Mouse (Mus musculus) bone marrow macrophage, adult 2 months (primary cell): ENCODE results near the gene Sgtb.

ENCODE experiments used
- CTCF ChIP-seq: IDR thresholded peaks from 2 replicates; pipeline ENCODE4 v1.5.1; 2012; ENCODE audit warnings: low read depth, mild to moderate bottlenecking, low read length, moderate library complexity
- POLR2A ChIP-seq: IDR thresholded peaks from 2 replicates; pipeline ENCODE4 v1.6.1; 2012; ENCODE audit warnings: mild to moderate bottlenecking, low read depth, low read length, borderline replicate concordance

GRCm38 (mm10) chr13:104100416-104100815 is 9.1 kb upstream of the Sgtb start:
- TF ChIP-seq POLR2A, result no peak
- TF ChIP-seq CTCF, result no peak
